In the genomic region with DNA sequence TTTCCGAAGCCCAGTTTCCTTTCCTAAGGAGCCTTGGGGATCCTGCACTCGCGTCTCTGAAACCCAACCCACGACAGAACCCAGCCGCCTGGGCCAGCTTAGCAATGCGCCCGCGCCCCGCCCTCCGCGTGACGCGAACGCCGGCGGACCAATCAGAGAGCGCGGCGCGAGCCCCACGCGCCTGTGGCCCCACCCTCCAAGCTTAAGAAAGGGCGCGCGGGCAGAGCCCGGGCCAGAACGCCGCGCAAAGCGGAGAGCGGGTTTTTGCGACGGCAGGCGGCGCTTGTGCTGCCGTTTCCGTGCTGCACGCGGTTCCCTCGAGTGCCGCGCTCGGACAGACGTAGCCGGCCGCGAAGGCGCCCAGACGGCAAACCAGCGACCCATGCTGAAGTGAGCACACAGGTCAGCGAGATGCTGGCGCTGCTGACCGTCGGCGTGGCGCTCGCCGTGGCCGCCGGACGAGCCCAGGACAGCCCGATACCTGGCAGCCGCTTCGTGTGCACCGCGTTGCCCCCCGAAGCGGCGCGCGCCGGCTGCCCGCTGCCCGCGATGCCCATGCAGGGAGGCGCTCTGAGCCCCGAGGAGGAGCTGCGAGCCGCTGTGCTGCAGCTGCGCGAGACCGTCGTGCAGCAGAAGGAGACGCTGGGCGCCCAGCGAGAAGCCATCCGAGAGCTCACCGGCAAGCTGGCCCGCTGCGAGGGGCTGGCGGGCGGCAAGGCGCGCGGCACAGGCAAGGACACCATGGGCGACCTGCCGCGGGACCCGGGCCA, we compare ENCODE assay signal across 8 mouse cellular contexts. TPM values are rescaled to one million over a fixed set of nuclear protein-coding genes. Genes with fewer than 3 reads are reported as not detected.
DNase-seq lines count a peak whose midpoint lies in the region; ATAC-seq lines count a peak whose summit lies in the region.

A gene (plus strand): TSS at position 250 of the 770 bp plus-strand sequence.

- no peaks in the 10 kb centered on the region for H3K9me3 ChIP-seq in embryonic facial prominence, embryonic 15.5 days (replicated peaks)
- no peaks in the 10 kb centered on the region for H3K9me3 ChIP-seq in limb, embryonic 10.5 days (replicated peaks)
- no peaks in the 10 kb centered on the region for H3K9me3 ChIP-seq in midbrain, embryonic 12.5 days
- H3K9me3 ChIP-seq in stomach, embryonic 15.5 days = no peaks in the 10 kb centered on the region

- H3K4me1 ChIP-seq in embryonic facial prominence, embryonic 15.5 days = peaks cover 27% of the 10 kb centered on the region
- peaks cover 42% of the 10 kb centered on the region for H3K4me1 ChIP-seq in limb, embryonic 10.5 days
- H3K4me1 ChIP-seq in midbrain, embryonic 12.5 days = peaks cover 43% of the 10 kb centered on the region
- H3K4me1 ChIP-seq in stomach, embryonic 15.5 days = peaks cover 11% of the 10 kb centered on the region

- H3K4me2 ChIP-seq in embryonic facial prominence, embryonic 15.5 days (replicated peaks) = peak within 1 kb of the TSS; percentile 66
- H3K4me2 ChIP-seq in midbrain, embryonic 12.5 days (replicated peaks) = peak within 1 kb of the TSS; percentile 56
- H3K4me2 ChIP-seq in stomach, embryonic 15.5 days = peak within 1 kb of the TSS; percentile 73

- ATAC-seq in embryonic facial prominence, embryonic 15.5 days (ENCODE audit: insufficient number of reproducible peaks, low FRiP score, low TSS enrichment, low read depth) = peak; percentile 95
- peak; percentile 89 for ATAC-seq in midbrain, embryonic 12.5 days (ENCODE audit: low FRiP score, low read depth)
- peak; percentile 94 for ATAC-seq in stomach, embryonic 15.5 days (ENCODE audit: insufficient read depth, low FRiP score, low read depth)
- ATAC-seq in CD4-positive, CD25-positive, alpha-beta regulatory T cell, adult 4 months = no peak

- DNase-seq in brain, embryonic 18.5 days (ENCODE audit: low read depth, low spot score) = peak; percentile 79
- DNase-seq in heart, adult 9 months (ENCODE audit: low spot score in 2 of 2) = peak; percentile 1 to 18
- DNase-seq in kidney, adult 9 months = peak; percentile 63
- peak; percentile 88 for DNase-seq in limb, embryonic 10.5 days (ENCODE audit: low spot score)

- no peak within 1 kb of the TSS for H3K9ac ChIP-seq in embryonic facial prominence, embryonic 15.5 days
- peak within 1 kb of the TSS; percentile 49 for H3K9ac ChIP-seq in midbrain, embryonic 12.5 days (replicated peaks)
- no peak within 1 kb of the TSS for H3K9ac ChIP-seq in stomach, embryonic 15.5 days

- WGBS in embryonic facial prominence, embryonic 15.5 days = under 1% methylated on average over 99 of the region's 99 CpGs
- WGBS in limb, embryonic 10.5 days = under 1% methylated on average over 98 of the region's 99 CpGs
- WGBS in midbrain, embryonic 12.5 days = under 1% methylated on average over 99 of the region's 99 CpGs
- 1% methylated on average over 98 of the region's 99 CpGs for WGBS in stomach, embryonic 15.5 days

- H3K27me3 ChIP-seq in embryonic facial prominence, embryonic 15.5 days = peaks cover 72% of the 10 kb centered on the region
- H3K27me3 ChIP-seq in limb, embryonic 10.5 days (ENCODE audit: low read depth, poor library complexity, severe bottlenecking) = peaks cover 75% of the 10 kb centered on the region
- peaks cover 65% of the 10 kb centered on the region for H3K27me3 ChIP-seq in midbrain, embryonic 12.5 days
- H3K27me3 ChIP-seq in stomach, embryonic 15.5 days (replicated peaks) = peaks cover 43% of the 10 kb centered on the region

- H3K4me3 ChIP-seq in embryonic facial prominence, embryonic 15.5 days (replicated peaks) = peak within 1 kb of the TSS; percentile 40
- H3K4me3 ChIP-seq in limb, embryonic 10.5 days = peak within 1 kb of the TSS; percentile 47
- H3K4me3 ChIP-seq in midbrain, embryonic 12.5 days = peak within 1 kb of the TSS; percentile 42
- H3K4me3 ChIP-seq in stomach, embryonic 15.5 days (replicated peaks) = peak within 1 kb of the TSS; percentile 42

- no peaks in the 10 kb centered on the region for H3K36me3 ChIP-seq in embryonic facial prominence, embryonic 15.5 days
- no peaks in the 10 kb centered on the region for H3K36me3 ChIP-seq in limb, embryonic 10.5 days
- no peaks in the 10 kb centered on the region for H3K36me3 ChIP-seq in midbrain, embryonic 12.5 days
- no peaks in the 10 kb centered on the region for H3K36me3 ChIP-seq in stomach, embryonic 15.5 days

- no peak within 1 kb of the TSS for H3K27ac ChIP-seq in embryonic facial prominence, embryonic 15.5 days (replicated peaks)
- H3K27ac ChIP-seq in limb, embryonic 10.5 days = peak within 1 kb of the TSS; percentile 59
- peak within 1 kb of the TSS; percentile 21; the same call in 1 of the 2 replicates for H3K27ac ChIP-seq in midbrain, embryonic 12.5 days (replicated peaks)
- H3K27ac ChIP-seq in stomach, embryonic 15.5 days = no peak within 1 kb of the TSS

RNA-seq across cellular contexts. Expression of the gene that starts here (rescaled TPM):
- 1.3 and 1.5 TPM in 2 replicates for polyA plus RNA-seq in embryonic facial prominence, embryonic 15.5 days (2015; fragmentation: Nextera tagmentation; extraction: Ambion mirVana)
- polyA plus RNA-seq in limb, embryonic 10.5 days (2016; fragmentation: Nextera tagmentation; extraction: Ambion mirVana) = 0.34 and 1.4 TPM in 2 replicates
- 1.8 and 2.4 TPM in 2 replicates for polyA plus RNA-seq in midbrain, embryonic 12.5 days (2016; fragmentation: Nextera tagmentation; extraction: Ambion mirVana)
- polyA plus RNA-seq in stomach, embryonic 15.5 days (2015; fragmentation: Nextera tagmentation; extraction: Ambion mirVana) = 3.0 and 3.2 TPM in 2 replicates
- not detected for polyA plus RNA-seq in CD4-positive, CD25-positive, alpha-beta regulatory T cell, adult 4 months (2017; shearing (Covaris generic))

Comparison
In these comparisons a context has a peak if more than half of its experiments do, and no peak if none do; other contexts are left out.
1. DNase-seq: peak in every context shown above with its lines; median percentile 88 in limb, embryonic 10.5 days; 79 in brain, embryonic 18.5 days; 63 in kidney, adult 9 months; 10 in heart, adult 9 months.
2. H3K27ac ChIP-seq: peak in limb, embryonic 10.5 days (single experiment) and midbrain, embryonic 12.5 days (single experiment); none in embryonic facial prominence, embryonic 15.5 days (single experiment) and stomach, embryonic 15.5 days (single experiment).
3. Peak in every context shown above with its lines, with median percentiles within 50 percentile points of each other: H3K4me2 ChIP-seq and H3K4me3 ChIP-seq.